Mouse (Mus musculus) natural killer cell, adult 2 months (primary cell): Measurements from ENCODE around the gene Nudt4.
A peak's percentile ranks its signal among the peaks of the same experiment; 100 is the strongest.
"Not testable (repeated sequence)": the region's sequence is repeated elsewhere in the genome, so short reads cannot be mapped to it uniquely, and the experiment has no call there.

Source experiments
- DNase-seq, 2 experiments: peaks; one replicate each; pipeline ENCODE4 v3.0.0; 2022; ENCODE audit warnings: low spot score in 2 of 2

Nudt4 gene

GRCm38 (mm10) chr10:95567550-95567949 is 3.6 kb upstream of the Nudt4 start:
- DNase-seq: no peak

GRCm38 (mm10) chr10:95566786-95567185 is 2.8 kb upstream of the Nudt4 start:
- no peak for DNase-seq

- peak; percentile 47 to 57 for DNase-seq
Observed at GRCm38 (mm10) chr10:95565156-95565854, 1.4 kb upstream of the Nudt4 start.

- DNase-seq: peak; percentile 21 to 29
Observed at GRCm38 (mm10) chr10:95562859-95563841, 796 bp downstream of the Nudt4 start.

GRCm38 (mm10) chr10:95562395-95562794 is 1.6 kb downstream of the Nudt4 start:
- no peak for DNase-seq

GRCm38 (mm10) chr10:95561616-95562015 is 2.3 kb downstream of the Nudt4 start:
- no peak for DNase-seq

- no peak for DNase-seq
Observed at GRCm38 (mm10) chr10:95560394-95560983, 3.5 kb downstream of the Nudt4 start.

- no peak for DNase-seq
Observed at GRCm38 (mm10) chr10:95559426-95559825, 4.5 kb downstream of the Nudt4 start.

- peak in 1 of 2 experiments; percentile 44 for DNase-seq
Observed at GRCm38 (mm10) chr10:95557337-95557828, 6.6 kb downstream of the Nudt4 start.

GRCm38 (mm10) chr10:95555866-95556265 is 8.1 kb downstream of the Nudt4 start:
- DNase-seq: no peak

GRCm38 (mm10) chr10:95552326-95552725 is 11.6 kb downstream of the Nudt4 start:
- DNase-seq: no peak

- DNase-seq: no peak
Observed at GRCm38 (mm10) chr10:95551752-95552151, 12.2 kb downstream of the Nudt4 start.

GRCm38 (mm10) chr10:95550506-95550905 is 13.4 kb downstream of the Nudt4 start:
- DNase-seq: peak in 1 of 2 experiments; percentile 2

GRCm38 (mm10) chr10:95549080-95549479 is 14.9 kb downstream of the Nudt4 start:
- not testable (repeated sequence) for DNase-seq

GRCm38 (mm10) chr10:95548154-95548826 is 15.7 kb downstream of the Nudt4 start:
- DNase-seq: no peak

GRCm38 (mm10) chr10:95546178-95546577 is 17.8 kb downstream of the Nudt4 start:
- no peak for DNase-seq

- DNase-seq: no peak
Observed at GRCm38 (mm10) chr10:95545051-95545450, 18.9 kb downstream of the Nudt4 start.

GRCm38 (mm10) chr10:95544651-95545050 is 19.3 kb downstream of the Nudt4 start:
- no peak for DNase-seq

GRCm38 (mm10) chr10:95544004-95544403 is 19.9 kb downstream of the Nudt4 start:
- DNase-seq: no peak

GRCm38 (mm10) chr10:95543377-95543776 is 20.6 kb downstream of the Nudt4 start:
- no peak for DNase-seq

- no peak for DNase-seq
Observed at GRCm38 (mm10) chr10:95542916-95543315, 21.0 kb downstream of the Nudt4 start.
